Mouse (Mus musculus) small intestine, adult 2 months (tissue): ENCODE measurements around the gene Cyp4a10. TPM values are rescaled to one million over a fixed set of nuclear protein-coding genes. Genes with fewer than 3 reads are reported as not detected.
"Not testable (repeated sequence)": the region's sequence is repeated elsewhere in the genome, so short reads cannot be mapped to it uniquely, and the experiment has no call there.

Experiments used
- H3K27ac ChIP-seq: fragments of 200-500 bp; 2 replicates; pipeline ENCODE4 v1.5.1; 2012; ENCODE audit warnings: low read depth, low read length, control low read depth, inconsistent platforms; ENCODE audit not compliant: insufficient read depth
- H3K27me3 ChIP-seq: fragments of 200-500 bp; 2 replicates; pipeline ENCODE4 v1.6.1; 2012; ENCODE audit warnings: mild to moderate bottlenecking, moderate library complexity, low read length, inconsistent platforms; ENCODE audit not compliant: control insufficient read depth, insufficient read depth
- H3K36me3 ChIP-seq: fragments of 200-500 bp; 2 replicates; pipeline ENCODE4 v1.6.1; 2012; ENCODE audit warnings: mild to moderate bottlenecking, low read length, control low read depth, inconsistent platforms; ENCODE audit not compliant: control insufficient read depth, insufficient read depth
- H3K4me1 ChIP-seq: fragments of 200-500 bp; 2 replicates; pipeline ENCODE4 v1.6.1; 2012; ENCODE audit warnings: low read length, inconsistent platforms, mixed read lengths; ENCODE audit not compliant: control insufficient read depth, insufficient read depth, insufficient read length
- H3K4me3 ChIP-seq: fragments of 200-500 bp; 2 replicates; pipeline ENCODE4 v1.5.1; 2012; ENCODE audit warnings: low read depth, mild to moderate bottlenecking, control low read depth, inconsistent platforms, low read length, moderate library complexity
- CTCF ChIP-seq: fragments of 200-500 bp; IDR thresholded peaks from 2 replicates; pipeline ENCODE4 v1.5.1; 2012; ENCODE audit warnings: low read depth, mild to moderate bottlenecking, control low read depth, inconsistent platforms, low read length, moderate library complexity, mixed read lengths; ENCODE audit not compliant: insufficient replicate concordance, insufficient read length; ENCODE audit errors: extremely low read depth
- POLR2A ChIP-seq: fragments of 200-500 bp; IDR thresholded peaks from 2 replicates; pipeline ENCODE4 v1.6.1; 2012; ENCODE audit warnings: low read depth, mild to moderate bottlenecking, control low read depth, inconsistent platforms, low read length, moderate library complexity
- WGBS: fragments of 180-500 bp; shearing (Covaris S2); methylation state at CpG from one replicate; pipeline ENCODE4 v1.1.7; 2018; 5-methylcytosine and 5-hydroxymethylcytosine counted together
- polyA plus RNA-seq: library from polyadenylated mRNA; depleted of rRNA; stranded (reverse); fragments of >200 nt; gene quantifications from 2 replicates; pipeline ENCODE4 v1.2.3, GENCODE M21; 2012; rRNA removed

Cyp4a10 gene
- polyA plus RNA-seq, 1 experiment, result not detected

DNA sequence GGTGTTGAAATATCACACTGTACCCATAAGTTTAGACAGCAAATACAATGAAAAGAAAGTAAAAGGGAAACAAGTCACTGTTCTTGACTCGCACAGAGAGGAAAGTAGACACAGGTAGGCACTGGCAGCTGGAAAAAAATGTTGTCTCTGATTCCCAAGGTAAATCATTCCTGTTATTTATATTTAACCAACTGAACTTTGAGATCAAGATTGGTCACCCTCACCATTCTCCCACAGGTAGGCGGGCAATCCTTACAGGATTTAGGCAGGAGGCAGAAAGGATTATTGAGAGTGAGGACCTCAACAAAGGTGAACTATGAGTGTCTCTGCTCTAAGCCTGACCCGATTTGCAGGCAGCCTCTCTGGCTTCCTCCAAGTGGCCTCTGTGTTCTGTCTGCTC, 45.3 kb downstream of the Cyp4a10 start, which contains the start of gene Cyp4a31:
TSS of gene Cyp4a31 (plus strand) at position 249 of the 400 bp plus-strand sequence.
- no peak within 1 kb of the TSS for H3K27ac ChIP-seq
- no peaks in the 10 kb centered on the region for H3K27me3 ChIP-seq
- H3K4me3 ChIP-seq, result no peak within 1 kb of the TSS
- H3K4me1 ChIP-seq, result no peaks in the 10 kb centered on the region
- H3K36me3 ChIP-seq, result no peaks in the 10 kb centered on the region
- WGBS, result 59% methylated on average over 3 of the region's 3 CpGs
- TF ChIP-seq POLR2A (no peak), CTCF (no peak)

DNA sequence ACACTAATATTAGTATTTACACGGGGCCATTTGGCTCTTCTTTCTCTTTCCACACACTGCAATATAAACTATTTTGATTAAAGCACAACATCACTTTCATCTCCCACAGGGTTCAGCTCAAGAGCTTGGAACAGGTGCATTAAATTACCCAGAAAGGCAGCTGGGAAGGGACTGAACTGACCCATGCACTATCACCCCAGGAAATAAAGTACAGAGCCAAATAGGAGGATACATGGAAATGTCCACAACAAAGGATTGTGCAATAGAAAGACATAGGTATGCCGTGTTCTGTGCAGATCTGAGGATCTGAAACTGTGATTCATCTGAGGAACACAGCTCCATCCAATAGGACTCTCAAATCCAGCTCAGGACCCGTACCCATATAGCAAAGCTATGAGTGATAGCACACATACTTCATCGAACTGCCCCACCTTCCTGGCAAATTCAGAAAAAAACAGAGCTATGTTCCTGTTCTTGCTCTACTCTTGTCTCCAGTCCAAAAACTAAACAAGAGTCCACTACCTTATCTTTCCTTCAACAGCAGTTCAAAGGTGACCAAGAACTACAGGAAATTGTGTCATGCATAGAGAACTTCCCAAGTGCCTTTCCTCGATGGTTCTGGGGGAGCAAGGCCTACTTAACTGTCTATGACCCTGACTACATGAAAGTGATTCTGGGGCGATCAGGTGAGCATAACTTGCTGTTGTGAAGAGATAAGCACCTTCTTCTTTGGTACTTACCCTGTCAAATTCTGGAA, 46.6 kb downstream of the Cyp4a10 start:
- H3K27me3 ChIP-seq, H3K4me1 ChIP-seq, H3K27ac ChIP-seq, H3K36me3 ChIP-seq, H3K4me3 ChIP-seq: not testable (repeated sequence)
- 43% methylated on average over 6 of the region's 6 CpGs for WGBS

- Histone ChIP-seq H3K4me3 (no peak overlapping the region), H3K4me1 (no peaks in the 10 kb centered on the region), H3K27ac (no peak overlapping the region), H3K36me3 (no peaks in the 10 kb centered on the region), H3K27me3 (no peaks in the 10 kb centered on the region)
- 80% methylated on average over 3 of the region's 3 CpGs for WGBS
- TF ChIP-seq CTCF, result no peak
These were observed 57.2 kb downstream of the Cyp4a10 start for GRCm38 (mm10) chr4:115575255-115575654.

DNA sequence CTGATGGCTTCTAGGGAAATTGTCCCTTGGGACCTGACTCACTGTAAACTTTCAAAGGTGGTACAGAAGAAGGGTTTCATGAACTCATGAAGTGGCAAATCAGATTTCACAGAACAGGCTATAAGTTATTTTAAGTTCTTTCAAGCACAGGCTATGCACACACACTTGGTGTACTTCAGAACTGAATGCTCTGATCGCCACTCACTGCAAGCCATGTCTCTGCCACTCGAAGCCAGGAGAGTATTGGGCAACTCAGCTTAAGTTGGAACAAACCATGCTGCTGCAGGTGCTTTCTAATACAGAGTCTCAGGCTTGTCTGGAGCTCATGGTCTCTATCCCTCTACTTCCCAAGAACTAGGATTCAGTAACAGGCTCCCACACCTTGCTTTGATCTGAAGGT, 57.7 kb downstream of the Cyp4a10 start:
- H3K36me3 ChIP-seq, result no peaks in the 10 kb centered on the region
- no peaks in the 10 kb centered on the region for H3K4me1 ChIP-seq
- TF ChIP-seq CTCF (no peak), POLR2A (no peak)
- WGBS, result 77% methylated on average over 2 of the region's 2 CpGs
- H3K4me3 ChIP-seq, result no peak overlapping the region
- no peaks in the 10 kb centered on the region for H3K27me3 ChIP-seq
- H3K27ac ChIP-seq, result no peak overlapping the region

DNA sequence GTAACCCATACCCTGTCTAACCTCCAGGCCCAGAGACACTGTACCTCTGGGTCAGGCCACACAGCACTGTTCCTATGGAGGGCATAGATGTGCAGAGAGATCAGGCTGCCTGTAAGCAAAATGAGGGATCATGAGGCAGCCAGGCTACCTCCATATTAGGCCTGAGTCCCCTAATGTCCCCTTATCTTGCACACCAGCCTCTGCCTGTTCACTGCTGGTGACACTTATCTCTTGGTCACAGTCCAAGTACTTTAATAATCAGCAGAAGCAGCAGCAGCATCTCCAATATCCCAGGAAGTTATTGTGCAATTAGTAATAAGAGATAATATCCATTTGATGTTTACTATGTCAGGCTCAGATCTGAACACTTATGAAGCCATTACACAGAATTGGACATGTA, 65.0 kb downstream of the Cyp4a10 start:
- Histone ChIP-seq H3K36me3 (no peaks in the 10 kb centered on the region), H3K27ac (no peak overlapping the region), H3K4me1 (0 out of 2 replicates have a peak, but pooled peaks cover 1% of the 10 kb centered on the region), H3K27me3 (no peaks in the 10 kb centered on the region), H3K4me3 (no peak overlapping the region)
- TF ChIP-seq CTCF, result no peak
- TF ChIP-seq POLR2A, result no peak

Other genes starting within 250 kb of the Cyp4a10 start
- gene Cyp4a12a, start 219.2 kb upstream of the Cyp4a10 start, polyA plus RNA-seq, result not detected in 2 replicates
- gene Cyp4a12b, start 106.6 kb upstream of the Cyp4a10 start, polyA plus RNA-seq, result not detected in 2 replicates
- not detected in 2 replicates for gene Cyp4a30b, start 65.7 kb upstream of the Cyp4a10 start, polyA plus RNA-seq
- not detected in 2 replicates for gene Cyp4a14, start 22.1 kb upstream of the Cyp4a10 start, polyA plus RNA-seq
- gene Cyp4a31, start 45.4 kb downstream of the Cyp4a10 start, polyA plus RNA-seq, result not detected in 2 replicates
- 0.06 TPM in 1 of 2 replicates, not detected in the other for gene Cyp4a32, start 82.7 kb downstream of the Cyp4a10 start, polyA plus RNA-seq
- gene Cyp4b1, start 129.5 kb downstream of the Cyp4a10 start, polyA plus RNA-seq, result 41.0 and 213 TPM in 2 replicates
- gene Efcab14, start 219.5 kb downstream of the Cyp4a10 start, polyA plus RNA-seq, result 20.2 and 40.8 TPM in 2 replicates